Mouse (Mus musculus) midbrain, embryonic 14.5 days (tissue): ENCODE measurements at regions not wholly inside any gene's neighbourhood (a gene's known extent, or its start where the extent isn't known, plus 50 kb on each side); places are given as distances from the start of the nearest gene placed in this dataset.
A peak's percentile ranks its signal among the peaks of the same experiment; 100 is the strongest.

Experiments
- ATAC-seq: fragments of 200-750 bp; cut with Nextera tagmentation; 2 replicates; pipeline ENCODE4 v1.8.0; 2017; ENCODE audit warnings: moderate number of reproducible peaks, moderate library complexity; ENCODE audit not compliant: low FRiP score, low TSS enrichment
- DNase-seq: peaks from one replicate; pipeline ENCODE4 v3.0.0-alpha.2; 2015
- H3K27ac ChIP-seq: fragments of 300-500 bp; sonication (generic); replicated peaks from 2 replicates; pipeline ENCODE4 v1.5.1; 2014; ENCODE audit warnings: mild to moderate bottlenecking, low read depth, low read length, moderate library complexity
- H3K27me3 ChIP-seq: fragments of 300-500 bp; sonication (generic); 2 replicates; pipeline ENCODE4 v1.6.1; 2014; ENCODE audit warnings: low read length, control low read depth, mixed read lengths; ENCODE audit not compliant: control insufficient read depth, insufficient read depth
- H3K36me3 ChIP-seq: fragments of 300-500 bp; sonication (generic); 2 replicates; pipeline ENCODE4 v1.6.1; 2014; ENCODE audit warnings: low read length, control low read depth; ENCODE audit not compliant: control insufficient read depth, insufficient read depth
- H3K4me1 ChIP-seq: fragments of 300-500 bp; sonication (generic); 2 replicates; pipeline ENCODE4 v1.6.1; 2014; ENCODE audit warnings: mild to moderate bottlenecking, antibody characterized with exemption, low read length, control low read depth; ENCODE audit not compliant: control insufficient read depth, insufficient read depth
- H3K4me2 ChIP-seq: fragments of 300-500 bp; sonication (generic); 2 replicates; pipeline ENCODE4 v1.6.1; 2014; ENCODE audit warnings: mild to moderate bottlenecking, low read length, moderate library complexity
- H3K4me3 ChIP-seq: fragments of 300-500 bp; sonication (generic); replicated peaks from 2 replicates; pipeline ENCODE4 v1.5.1; 2014; ENCODE audit warnings: low read depth, low read length
- H3K9ac ChIP-seq: fragments of 300-500 bp; sonication (generic); replicated peaks from 2 replicates; pipeline ENCODE4 v1.6.1; 2014; ENCODE audit warnings: mild to moderate bottlenecking, low read length, moderate library complexity
- H3K9me3 ChIP-seq: fragments of 300-500 bp; sonication (generic); 2 replicates; pipeline ENCODE4 v1.6.1; 2016; ENCODE audit warnings: low read length, control low read depth, mixed read lengths; ENCODE audit not compliant: control insufficient read depth
- WGBS: fragments of 180-500 bp; shearing (Covaris S2); extraction: QIAGEN DNeasy Blood & Tissue Kit; methylation state at CpG from one replicate; pipeline ENCODE4 v1.1.7; 2014; 5-methylcytosine and 5-hydroxymethylcytosine counted together

GRCm38 (mm10) chr9:88181189-88181994 lies 145.6 kb upstream of the Nt5e start:
- H3K9me3 ChIP-seq: no peaks in the 10 kb centered on the region
- no peak overlapping the region for H3K9ac ChIP-seq
- no peaks in the 10 kb centered on the region for H3K36me3 ChIP-seq
- H3K4me2 ChIP-seq: no peak overlapping the region
- no peak overlapping the region for H3K27ac ChIP-seq
- ATAC-seq (no peak), DNase-seq (no peak)
- WGBS: 86% methylated on average over 9 of the region's 9 CpGs
- no peak overlapping the region for H3K4me3 ChIP-seq
- no peaks in the 10 kb centered on the region for H3K4me1 ChIP-seq
- no peaks in the 10 kb centered on the region for H3K27me3 ChIP-seq

DNA sequence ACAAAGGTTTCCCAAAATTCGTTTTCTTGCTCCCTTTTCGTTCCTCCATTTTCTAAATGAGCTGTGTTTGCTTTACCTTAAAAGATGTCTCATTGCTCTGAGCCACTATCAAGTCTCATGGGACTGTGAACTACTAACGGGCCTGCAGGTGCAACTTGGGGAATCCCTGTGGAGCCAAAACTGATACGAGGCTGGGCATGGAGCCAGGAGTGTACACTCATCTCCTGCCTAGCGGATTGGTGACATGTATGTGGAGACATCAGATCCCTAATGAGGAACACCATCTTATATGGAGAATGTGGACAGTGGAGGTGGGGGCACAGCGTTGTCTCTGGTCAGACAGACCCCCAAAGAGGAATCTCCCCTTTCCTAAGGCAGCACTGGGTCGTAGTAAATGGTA lies 119.6 kb upstream of the Nt5e start:
- WGBS: 86% methylated on average over 7 of the region's 7 CpGs
- no peaks in the 10 kb centered on the region for H3K9me3 ChIP-seq
- H3K4me2 ChIP-seq: no peak overlapping the region
- DNase-seq (no peak), ATAC-seq (no peak)
- H3K36me3 ChIP-seq: no peaks in the 10 kb centered on the region
- H3K27ac ChIP-seq: no peak overlapping the region
- H3K4me3 ChIP-seq: no peak overlapping the region
- no peaks in the 10 kb centered on the region for H3K27me3 ChIP-seq
- no peak overlapping the region for H3K9ac ChIP-seq
- H3K4me1 ChIP-seq: no peaks in the 10 kb centered on the region

GRCm38 (mm10) chr9:88208022-88208421 lies 119.0 kb upstream of the Nt5e start:
- Histone ChIP-seq H3K9ac (no peak overlapping the region), H3K36me3 (no peaks in the 10 kb centered on the region), H3K4me3 (no peak overlapping the region), H3K4me2 (no peak overlapping the region), H3K4me1 (no peaks in the 10 kb centered on the region), H3K27ac (no peak overlapping the region), H3K9me3 (no peaks in the 10 kb centered on the region), H3K27me3 (no peaks in the 10 kb centered on the region)
- no peak for ATAC-seq
- no peak for DNase-seq

- H3K4me2 ChIP-seq: no peak overlapping the region
- H3K9me3 ChIP-seq: no peaks in the 10 kb centered on the region
- H3K36me3 ChIP-seq: no peaks in the 10 kb centered on the region
- no peak overlapping the region for H3K4me3 ChIP-seq
- no peak overlapping the region for H3K9ac ChIP-seq
- no peaks in the 10 kb centered on the region for H3K27me3 ChIP-seq
- 83% methylated on average over 6 of the region's 6 CpGs for WGBS
- H3K4me1 ChIP-seq: no peaks in the 10 kb centered on the region
- ATAC-seq: no peak
- H3K27ac ChIP-seq: no peak overlapping the region
- DNase-seq: no peak
These were observed 112.2 kb upstream of the Nt5e start for GRCm38 (mm10) chr9:88214758-88215157.

DNA sequence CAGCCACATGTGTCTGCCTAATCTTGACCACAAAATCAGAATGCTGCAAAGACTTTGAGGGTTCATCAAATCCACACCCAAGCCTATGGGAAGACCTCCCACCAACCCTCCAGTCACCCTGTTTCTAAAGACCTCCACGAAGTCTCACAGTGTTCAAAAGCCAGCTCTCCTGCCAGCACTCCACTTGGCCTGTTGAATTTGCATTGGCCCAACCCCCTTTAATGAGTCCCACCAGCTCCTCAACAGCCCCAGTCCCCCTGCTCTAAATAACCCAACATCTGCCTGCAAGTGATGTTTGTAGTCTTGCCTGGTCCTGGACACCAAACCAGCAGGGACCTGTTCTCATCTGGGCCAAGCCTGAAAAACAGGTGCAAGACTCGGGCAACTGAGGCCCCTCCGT lies 106.6 kb upstream of the Nt5e start:
- H3K27ac ChIP-seq: no peak overlapping the region
- H3K4me3 ChIP-seq: no peak overlapping the region
- no peak for DNase-seq
- H3K4me1 ChIP-seq: no peaks in the 10 kb centered on the region
- WGBS: 88% methylated on average over 3 of the region's 3 CpGs
- H3K9me3 ChIP-seq: no peaks in the 10 kb centered on the region
- ATAC-seq: no peak
- H3K36me3 ChIP-seq: no peaks in the 10 kb centered on the region
- H3K4me2 ChIP-seq: no peak overlapping the region
- H3K27me3 ChIP-seq: no peaks in the 10 kb centered on the region
- no peak overlapping the region for H3K9ac ChIP-seq

DNA sequence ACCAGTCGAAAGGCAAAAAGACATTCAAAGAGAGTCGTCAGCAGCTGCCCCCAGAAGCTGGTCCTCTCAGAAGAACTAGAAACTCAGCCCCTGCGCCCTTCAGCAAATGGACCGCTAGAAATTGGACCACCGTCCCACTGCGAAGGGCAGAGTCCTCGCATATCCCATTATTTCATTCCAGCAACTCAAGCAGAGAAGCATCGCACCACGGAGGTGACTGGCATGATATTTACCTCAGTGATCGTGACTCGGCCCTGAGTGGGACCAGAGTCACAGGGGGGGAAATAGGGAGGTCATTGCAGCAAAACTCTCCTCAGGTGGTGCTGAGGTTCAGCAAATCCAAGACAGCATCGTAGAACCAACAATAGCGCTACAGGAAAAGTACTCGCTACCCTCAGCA lies 105.7 kb upstream of the Nt5e start:
- Histone ChIP-seq H3K9me3 (no peaks in the 10 kb centered on the region), H3K4me2 (no peak overlapping the region), H3K4me1 (no peaks in the 10 kb centered on the region), H3K9ac (no peak overlapping the region), H3K4me3 (no peak overlapping the region), H3K27ac (no peak overlapping the region), H3K36me3 (no peaks in the 10 kb centered on the region), H3K27me3 (no peaks in the 10 kb centered on the region)
- ATAC-seq: no peak
- no peak for DNase-seq
- 79% methylated on average over 14 of the region's 14 CpGs for WGBS

GRCm38 (mm10) chr9:88221850-88222353 lies 105.1 kb upstream of the Nt5e start:
- Histone ChIP-seq H3K4me1 (no peaks in the 10 kb centered on the region), H3K27me3 (no peaks in the 10 kb centered on the region), H3K9me3 (no peaks in the 10 kb centered on the region), H3K36me3 (no peaks in the 10 kb centered on the region), H3K4me2 (no peak overlapping the region), H3K9ac (no peak overlapping the region), H3K4me3 (no peak overlapping the region), H3K27ac (no peak overlapping the region)
- WGBS: 25% methylated on average over 7 of the region's 7 CpGs
- peak; percentile 88 for DNase-seq
- no peak for ATAC-seq

DNA sequence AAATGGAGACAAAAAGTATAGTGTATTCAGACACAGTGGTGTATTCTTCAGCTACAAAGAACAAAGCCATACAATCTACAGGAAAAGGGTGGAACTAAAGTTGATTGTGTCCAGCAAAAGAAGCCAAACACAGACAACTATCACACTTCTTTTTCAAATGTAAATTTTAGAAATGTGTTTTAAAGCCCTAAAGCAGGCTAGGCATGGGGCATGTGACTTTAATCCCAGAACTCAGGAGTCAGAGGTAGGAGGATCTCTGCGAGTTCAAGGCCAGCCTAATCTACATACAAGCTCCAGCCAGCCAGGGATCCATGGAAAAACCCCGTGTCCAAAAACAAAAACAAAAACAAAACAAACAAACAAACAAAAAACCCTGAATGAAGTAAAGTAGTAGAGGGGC lies 89.9 kb upstream of the Nt5e start:
- H3K4me2 ChIP-seq: no peak overlapping the region
- H3K27me3 ChIP-seq: no peaks in the 10 kb centered on the region
- no peaks in the 10 kb centered on the region for H3K9me3 ChIP-seq
- H3K27ac ChIP-seq: no peak overlapping the region
- no peaks in the 10 kb centered on the region for H3K36me3 ChIP-seq
- 60% methylated on average over 2 of the region's 2 CpGs for WGBS
- peaks cover 5% of the 10 kb centered on the region; the same call in 1 of the 2 replicates for H3K4me1 ChIP-seq
- DNase-seq: no peak
- ATAC-seq: no peak
- no peak overlapping the region for H3K9ac ChIP-seq
- no peak overlapping the region for H3K4me3 ChIP-seq

DNA sequence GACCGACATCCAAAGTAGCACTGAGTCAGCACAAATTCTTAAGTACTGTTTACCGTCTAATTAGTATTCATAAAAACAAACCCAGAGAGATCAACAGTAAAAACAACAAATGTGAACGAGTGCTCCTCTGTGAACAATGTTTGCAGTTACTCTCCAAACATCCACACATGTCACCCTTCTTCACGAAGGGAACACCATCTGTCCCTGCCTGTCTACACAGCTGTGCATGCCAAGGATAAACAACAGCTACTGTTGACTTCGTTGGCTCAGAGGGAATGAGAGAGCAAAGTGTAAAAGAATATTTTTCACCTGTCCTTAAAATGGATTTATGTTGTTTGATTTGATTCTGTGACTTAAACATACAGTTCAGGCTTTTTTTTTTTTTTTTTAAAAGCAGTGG lies 88.7 kb upstream of the Nt5e start:
- H3K36me3 ChIP-seq: no peaks in the 10 kb centered on the region
- H3K9me3 ChIP-seq: no peaks in the 10 kb centered on the region
- no peak overlapping the region for H3K27ac ChIP-seq
- H3K9ac ChIP-seq: no peak overlapping the region
- no peak overlapping the region for H3K4me3 ChIP-seq
- no peak overlapping the region for H3K4me2 ChIP-seq
- H3K4me1 ChIP-seq: peaks cover 5% of the 10 kb centered on the region; the same call in 1 of the 2 replicates
- DNase-seq (no peak), ATAC-seq (no peak)
- 85% methylated on average over 5 of the region's 5 CpGs for WGBS
- no peaks in the 10 kb centered on the region for H3K27me3 ChIP-seq
